12 mouse cellular contexts compared by ENCODE assay signal in the genomic region with DNA sequence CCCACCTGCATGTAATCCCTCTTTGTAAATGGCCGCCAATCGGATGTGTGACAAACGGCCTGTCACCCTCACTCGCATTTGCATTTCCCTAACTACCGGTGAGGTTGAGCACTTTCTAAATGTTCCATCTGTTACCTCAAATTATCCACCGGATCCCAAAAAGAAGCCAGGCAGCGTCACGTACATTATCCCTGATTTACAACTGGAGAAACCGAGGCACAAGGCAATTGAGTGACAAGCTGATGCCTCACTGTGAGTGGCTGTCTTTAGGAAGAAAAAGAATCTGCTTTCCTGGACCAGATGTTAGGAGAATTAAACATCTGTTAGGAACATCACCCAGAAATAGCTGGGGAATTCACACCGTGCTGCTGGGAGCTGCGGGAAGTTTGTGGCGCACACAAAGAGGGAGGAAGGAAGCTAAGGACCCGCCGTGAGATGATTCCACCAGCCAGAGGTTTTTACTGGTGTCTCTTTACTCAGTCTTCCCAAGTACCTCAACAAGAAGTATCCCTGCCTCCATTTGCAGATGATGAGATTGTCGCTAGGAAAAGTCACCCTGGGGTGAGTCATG. TPM values are rescaled to one million over a fixed set of nuclear protein-coding genes. Genes with fewer than 3 reads are reported as not detected.
"Had no signal": no experiment of that assay in that cellular context is flagged by ENCODE, and none has a peak within 500 bp of the region (broad histone marks: within the 10 kb centered on the region; RNA-seq: fewer than 3 reads in every experiment).

No protein-coding gene starts in this region.

- H3K36me3 ChIP-seq: kidney, embryonic 15.5 days; limb, embryonic 13.5 days; midbrain, embryonic 10.5 days; neural tube, embryonic 13.5 days had no signal

- H3K9me3 ChIP-seq: kidney, embryonic 15.5 days; limb, embryonic 13.5 days; midbrain, embryonic 10.5 days; neural tube, embryonic 13.5 days had no signal

- H3K4me1 ChIP-seq: kidney, embryonic 15.5 days; neural tube, embryonic 13.5 days had no signal

- DNase-seq: kidney, postnatal 14 days; lung, adult 18-20 months; retina, postnatal 1 day; right cerebral cortex, postnatal 4 days; thymus, postnatal 4 days had no signal

- H3K4me3 ChIP-seq: kidney, embryonic 15.5 days; limb, embryonic 13.5 days; midbrain, embryonic 10.5 days; neural tube, embryonic 13.5 days had no signal

- H3K9ac ChIP-seq: kidney, embryonic 15.5 days; limb, embryonic 13.5 days; liver, embryonic 14.5 days; neural tube, embryonic 13.5 days had no signal

- H3K27ac ChIP-seq: kidney, embryonic 15.5 days; limb, embryonic 13.5 days; liver, embryonic 14.5 days; midbrain, embryonic 10.5 days; neural tube, embryonic 13.5 days had no signal

- ATAC-seq: midbrain, embryonic 16.5 days had no signal

- H3K27me3 ChIP-seq: kidney, embryonic 15.5 days; neural tube, embryonic 13.5 days had no signal

- H3K4me2 ChIP-seq: kidney, embryonic 15.5 days; limb, embryonic 13.5 days; neural tube, embryonic 13.5 days had no signal

RNA-seq across cellular contexts. Expression of a gene that starts 36.8 kb away (rescaled TPM):
- total RNA-seq: liver, adult 2 months had no signal
- polyA plus RNA-seq: liver, adult 2 months had no signal
